Mouse (Mus musculus) adrenal gland (tissue): Measurements from ENCODE around the gene Sirpb1c.
"Not testable (repeated sequence)": the region's sequence is repeated elsewhere in the genome, so short reads cannot be mapped to it uniquely, and the experiment has no call there.

Experiments
- intact Hi-C: fragments of 180-260 bp; cut with DNase I; formaldehyde crosslinking; loops from one replicate; pipeline ENCODE4 v1.15.1; 2025
- long read RNA-seq, 2 experiments: library from polyadenylated mRNA; unstranded; transcript quantifications; one replicate each; pipeline ENCODE4 v2.0.0; 2020; ENCODE audit warnings: borderline replicate concordance in 1 of 2; ENCODE audit not compliant: insufficient replicate concordance in 1 of 2

Gene Sirpb1c
- long read RNA-seq, experiment 1, partial matches to known transcripts: 0 of 2 reads
- long read RNA-seq, experiment 1, other reads (novel, unspliced or antisense): 0 of 2 reads
- long read RNA-seq, experiment 2: 0 reads

- intact Hi-C loops: loop anchor here (5.0 to 10.0 kb wide), 3 partner anchors 271 to 513 kb away; partner anchors contain the start of genes Gm9733 and Sirpb1b
These were observed at the start of gene Sirpb1c for GRCm38 (mm10) chr3:15848280-15848679. Sirpb1c (minus strand) TSS chr3:15848528.

- intact Hi-C loops: no loop called here
These were observed 38.1 kb upstream of the Sirpb1c start for GRCm38 (mm10) chr3:15886380-15886779.

- intact Hi-C loops: not testable (repeated sequence)
These were observed 7.4 kb upstream of the Sirpb1c start for GRCm38 (mm10) chr3:15855773-15856172.

DNA sequence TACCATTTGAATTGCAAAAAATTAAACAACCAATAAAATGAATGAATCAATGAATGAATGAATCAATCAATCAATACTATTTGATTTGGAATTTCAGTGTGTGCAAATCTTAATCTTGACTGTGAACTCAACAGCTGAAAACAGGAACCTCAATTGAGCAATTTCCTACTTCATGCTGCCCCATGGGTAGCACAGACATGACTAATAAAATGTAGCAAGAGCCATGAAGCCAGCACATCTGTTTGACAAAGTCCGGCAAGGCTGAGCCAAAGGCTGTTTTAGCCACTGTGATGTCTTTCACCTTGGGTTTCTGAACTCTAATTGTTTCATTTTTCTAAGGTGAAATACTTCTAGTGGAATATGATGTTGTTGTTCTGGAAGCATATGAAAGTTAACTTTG, 1.6 kb upstream of the Sirpb1c start:
- intact Hi-C loops: loop anchor here (5.0 to 10.0 kb wide), 3 partner anchors 273 to 515 kb away; partner anchors contain the start of genes Gm9733 and Sirpb1b

DNA sequence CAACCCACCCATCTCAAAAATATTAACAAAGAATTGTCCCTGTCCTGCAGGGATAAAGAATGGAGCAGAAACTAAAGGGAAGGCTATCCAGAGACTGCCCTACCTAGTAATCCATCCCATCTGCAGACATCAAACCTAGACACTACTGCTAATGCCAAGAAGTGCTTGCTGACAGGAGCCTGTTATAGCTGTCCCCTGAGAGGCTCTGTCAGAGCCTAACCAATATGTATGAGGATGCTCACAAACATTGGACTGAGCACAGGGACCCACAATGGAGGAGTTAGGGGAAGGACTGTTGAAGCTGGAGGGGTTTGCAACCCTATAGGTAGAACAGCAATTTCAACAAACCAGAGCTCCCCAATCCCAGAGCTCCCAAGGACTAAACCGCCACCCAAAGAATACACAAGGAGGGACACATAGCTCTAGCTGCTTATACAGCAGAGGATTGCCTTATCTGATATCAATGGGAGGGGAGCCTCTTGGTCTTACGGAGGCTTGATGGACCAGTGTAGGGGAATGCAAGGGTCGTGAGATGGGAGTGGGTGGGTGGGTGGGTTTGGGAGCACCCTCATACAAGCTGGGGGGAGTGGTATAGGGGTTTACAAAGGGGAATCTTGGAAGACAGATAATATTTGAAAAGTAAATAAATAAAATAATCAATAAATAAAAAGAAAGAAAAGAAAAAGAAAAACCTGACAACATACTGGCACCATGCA, 838 bp downstream of the Sirpb1c start:
- intact Hi-C loops: loop anchor here (5.0 to 10.0 kb wide), 3 partner anchors 270 to 513 kb away; partner anchors contain the start of genes Gm9733 and Sirpb1b

DNA sequence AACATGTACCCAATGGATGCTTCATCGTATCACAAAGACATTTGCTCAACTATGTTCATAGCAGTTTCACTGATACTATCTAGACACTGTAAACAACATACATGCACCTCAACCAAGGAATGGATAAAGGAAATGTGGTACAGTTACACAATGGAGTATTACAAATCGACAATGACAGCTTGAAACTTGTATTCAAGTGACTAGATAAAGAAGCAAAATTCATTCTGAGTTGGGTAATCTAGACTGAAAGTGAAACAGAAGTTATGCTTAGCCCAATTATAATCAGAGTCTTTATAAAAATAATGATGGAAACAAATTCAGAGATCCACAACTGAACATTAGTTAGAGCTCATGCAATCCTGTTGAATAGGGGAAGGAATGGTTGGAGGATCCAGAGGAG, 74.7 kb downstream of the Sirpb1c start:
- intact Hi-C loops: not testable (repeated sequence)
